Mouse (Mus musculus) ES-Bruce4 (cell line): ENCODE measurements around the gene Ankmy2.

Source experiments
- CTCF ChIP-seq: IDR thresholded peaks from one replicate; pipeline ENCODE4 v1.8.1; 2011; ENCODE audit warnings: low read depth, low read length
- EP300 ChIP-seq: IDR thresholded peaks from 2 replicates; pipeline ENCODE4 v1.6.1; 2011; ENCODE audit warnings: low read depth, low read length; ENCODE audit not compliant: insufficient read depth
- POLR2A ChIP-seq: IDR thresholded peaks from one replicate; pipeline ENCODE4 v1.8.1; 2011; ENCODE audit warnings: low read length; ENCODE audit not compliant: insufficient read depth

- no peak for TF ChIP-seq CTCF
- TF ChIP-seq POLR2A, result no peak
- TF ChIP-seq EP300, result no peak
Measured at GRCm38 (mm10) chr12:36129826-36130225, 27.1 kb upstream of the Ankmy2 start.
